Mouse (Mus musculus): ENCODE data around the gene Fopnl.

Fopnl gene

DNA sequence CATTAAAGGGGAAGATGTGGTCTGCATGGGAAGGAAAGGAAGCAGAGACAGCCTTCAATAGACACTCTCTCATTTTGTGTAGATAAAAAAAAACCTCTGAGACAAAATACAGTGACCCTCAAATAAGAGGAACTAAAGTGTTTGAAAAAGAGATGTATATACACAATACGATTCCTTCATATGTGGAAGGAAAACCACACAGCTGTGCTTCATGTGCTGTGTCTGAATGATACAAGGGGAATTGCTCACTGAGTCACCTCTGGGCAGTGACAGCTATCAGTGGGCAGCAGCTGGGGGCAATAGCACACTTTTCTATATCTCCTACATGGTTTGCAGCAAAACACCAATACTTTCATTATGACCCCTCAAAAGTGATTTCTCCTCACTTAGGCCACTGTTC lies 9.8 kb downstream of the Fopnl start:
- DNase-seq (ENCODE audit: low spot score in 2 of 2) = no peak

DNA sequence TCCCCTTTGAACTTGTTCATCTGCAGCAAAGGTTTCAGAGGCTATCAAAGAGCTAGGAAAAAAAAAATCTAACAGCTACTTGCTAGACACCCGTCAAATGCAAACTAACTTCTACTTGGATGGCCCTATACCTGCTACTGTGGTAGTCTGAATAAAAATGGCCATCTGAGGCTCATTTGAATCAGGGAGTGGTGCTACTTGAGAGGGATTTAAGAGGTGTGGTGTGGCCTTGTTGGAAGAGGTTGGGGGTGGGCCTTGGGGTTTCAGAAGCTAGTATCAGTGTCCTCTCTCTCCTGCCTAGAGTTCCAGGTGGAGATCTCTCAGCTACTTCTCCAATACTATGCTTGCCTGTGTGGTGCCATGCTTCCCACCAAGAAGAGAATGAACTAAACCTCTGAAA lies 10.8 kb downstream of the Fopnl start:
- DNase-seq (ENCODE audit: low spot score in 2 of 2) = no peak

DNA sequence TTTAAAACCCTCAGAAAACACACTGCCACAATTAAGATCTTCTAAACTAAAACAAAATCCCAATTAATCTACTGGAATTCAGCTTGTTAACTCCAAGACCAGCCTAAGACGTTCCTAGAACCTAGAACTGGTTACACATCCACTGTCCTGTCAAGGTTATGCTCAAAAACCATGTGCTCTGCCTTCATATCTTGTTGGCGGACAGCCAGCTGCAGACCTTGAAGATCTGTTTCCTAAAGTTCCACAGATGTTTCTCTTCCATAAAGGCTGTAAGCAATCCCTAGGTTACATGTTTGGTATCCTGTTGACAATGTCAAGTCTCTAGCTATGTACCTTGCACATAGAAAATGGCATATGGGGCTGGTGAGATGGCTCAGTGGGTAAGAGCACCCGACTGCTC lies 12.4 kb downstream of the Fopnl start:
- DNase-seq (ENCODE audit: low spot score in 2 of 2) = no peak

DNA sequence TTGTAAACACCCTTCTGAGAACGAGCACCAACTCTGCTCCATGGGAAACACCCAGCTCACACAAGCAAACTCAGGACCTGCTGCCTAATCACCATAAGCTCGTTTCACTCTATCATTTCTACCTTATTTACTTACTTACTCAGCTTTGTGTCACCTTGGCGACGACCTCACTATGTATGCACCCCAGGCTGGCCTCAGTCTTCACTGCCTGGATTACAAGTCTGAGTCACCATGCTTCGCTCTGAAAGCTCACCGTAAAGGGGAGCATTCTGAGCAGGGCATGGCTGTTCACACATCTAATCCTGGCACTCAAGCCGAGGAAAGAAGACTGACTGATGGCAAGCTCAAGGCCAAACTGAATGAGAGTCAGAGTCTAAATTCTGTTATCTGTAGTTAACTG lies 13.5 kb downstream of the Fopnl start:
- DNase-seq (ENCODE audit: low spot score in 2 of 2) = no peak

DNA sequence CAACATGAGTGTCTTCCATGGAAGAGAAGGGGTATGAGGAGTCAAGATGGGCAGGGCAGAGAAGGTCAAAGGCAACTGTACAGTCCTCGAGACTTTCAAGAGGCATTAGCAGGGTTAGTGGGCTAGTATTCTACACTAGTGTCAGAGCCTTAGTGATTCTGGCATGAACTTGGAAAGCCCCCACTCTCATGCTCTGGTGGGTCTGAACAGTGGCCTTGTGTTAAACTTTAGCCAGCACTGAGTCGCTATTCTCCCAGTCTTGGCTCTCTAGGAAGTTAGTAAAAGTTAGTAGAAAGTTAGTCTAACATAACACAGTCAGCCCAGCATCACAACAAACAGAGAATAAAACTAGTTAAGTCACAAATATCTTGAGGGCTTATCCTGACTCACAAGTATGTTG lies 14.1 kb downstream of the Fopnl start:
- DNase-seq (ENCODE audit: low spot score in 2 of 2) = no peak

DNA sequence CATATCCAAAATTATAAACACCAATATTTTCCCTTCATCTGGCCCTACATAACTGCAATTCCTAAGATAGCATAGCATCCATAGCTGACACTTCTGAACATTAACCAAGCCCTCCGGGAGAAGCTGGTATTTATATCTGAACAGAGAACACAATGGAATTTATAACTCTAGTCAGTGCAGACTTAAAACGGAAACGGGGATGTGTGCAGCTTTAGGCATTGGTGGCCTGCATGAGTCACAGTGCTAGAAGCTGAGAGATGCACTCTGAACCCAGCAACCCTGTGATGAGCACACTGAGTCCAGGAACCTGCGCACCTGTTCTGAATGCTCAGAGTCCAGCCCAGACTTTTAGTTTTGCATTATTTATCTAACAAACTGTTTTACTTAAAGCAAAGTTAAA lies 18.7 kb downstream of the Fopnl start:
- DNase-seq (ENCODE audit: low spot score in 2 of 2) = no peak

DNA sequence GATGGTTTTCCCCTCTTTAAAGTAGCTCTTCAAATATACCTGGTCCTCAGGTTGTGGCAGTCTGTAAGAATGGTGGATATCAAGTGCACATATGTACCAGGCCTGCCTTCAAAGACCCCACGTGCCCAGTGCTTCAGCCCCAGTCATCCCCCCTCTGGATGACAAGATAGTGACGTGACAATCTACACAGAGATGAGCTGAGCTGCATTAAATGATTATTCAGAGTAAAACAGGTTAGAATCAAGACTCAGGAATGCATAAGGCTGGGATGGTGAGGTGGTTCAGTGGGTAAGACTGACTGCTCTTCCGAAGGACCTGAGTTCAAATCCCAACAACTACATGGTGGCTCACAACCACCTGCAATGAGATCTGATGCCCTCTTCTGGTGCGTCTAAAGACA lies 19.5 kb downstream of the Fopnl start:
- DNase-seq (ENCODE audit: low spot score in 2 of 2) = no peak

DNA sequence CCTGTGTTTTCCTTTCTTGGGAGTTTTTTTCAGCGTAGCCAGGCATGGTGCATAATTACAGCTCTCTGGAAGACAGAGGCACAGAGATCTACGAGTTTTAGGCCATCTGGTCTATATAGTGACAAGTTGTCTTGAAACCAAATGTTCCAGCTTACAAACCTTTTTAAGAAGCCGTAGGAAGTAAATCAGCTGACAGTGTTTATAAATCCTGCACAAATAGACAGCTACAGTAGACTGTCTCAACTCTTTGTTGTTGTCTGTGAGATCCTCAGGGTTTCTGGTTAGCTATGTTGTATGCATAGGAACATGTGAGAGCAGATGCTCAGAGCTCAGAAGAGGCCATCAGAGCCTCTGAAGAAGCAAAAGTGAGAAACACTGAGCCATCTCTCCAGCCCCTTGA lies 20.1 kb downstream of the Fopnl start:
- DNase-seq (ENCODE audit: low spot score in 2 of 2) = no peak

DNA sequence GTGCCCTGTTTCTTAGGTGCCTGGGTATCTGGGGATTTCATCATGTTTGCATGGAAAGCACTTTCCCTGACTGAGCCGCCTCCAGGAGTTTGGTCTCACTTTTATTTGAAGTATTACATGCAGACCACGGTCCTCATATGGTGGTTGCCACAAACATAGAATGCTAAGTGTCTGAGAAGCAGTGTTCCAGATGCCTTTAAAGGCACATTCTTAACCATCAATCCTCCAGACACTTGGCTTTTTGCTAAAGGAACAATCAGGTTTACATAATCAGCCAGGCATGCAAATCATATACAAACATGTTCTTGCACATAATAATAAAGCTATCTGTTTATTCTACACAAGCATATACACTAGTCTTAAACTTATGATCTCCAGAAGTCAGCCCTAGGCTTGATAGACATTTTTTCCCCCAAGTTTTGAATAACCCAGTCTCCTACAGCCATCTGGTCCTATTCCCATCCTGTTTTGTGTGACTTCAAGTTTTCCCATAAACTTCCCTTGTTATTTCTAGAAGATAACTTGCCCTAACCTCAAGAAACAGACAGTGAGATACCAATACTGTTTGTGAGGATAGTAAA lies 20.6 kb downstream of the Fopnl start:
- no peak for DNase-seq (ENCODE audit: low spot score in 2 of 2)

DNA sequence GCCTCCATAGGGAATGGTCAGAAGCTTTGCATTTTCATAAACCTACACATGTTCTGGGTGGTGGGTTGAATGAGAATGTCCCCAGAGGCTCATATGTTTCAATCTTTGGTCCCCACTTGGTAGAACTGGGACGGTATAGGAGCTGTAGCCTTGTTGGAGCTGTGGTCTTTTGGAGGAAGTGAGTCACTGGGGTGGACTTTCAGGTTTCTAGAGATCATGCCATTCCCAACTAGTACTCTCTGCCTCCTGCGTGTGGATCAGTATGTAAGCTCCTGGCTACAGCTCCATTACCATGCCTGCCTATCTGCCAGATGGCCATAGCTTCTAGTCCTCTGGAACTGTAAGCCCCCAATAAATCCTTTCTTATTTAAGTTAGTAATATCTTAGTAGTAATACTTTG lies 21.9 kb downstream of the Fopnl start:
- DNase-seq (ENCODE audit: low spot score in 2 of 2) = no peak

DNA sequence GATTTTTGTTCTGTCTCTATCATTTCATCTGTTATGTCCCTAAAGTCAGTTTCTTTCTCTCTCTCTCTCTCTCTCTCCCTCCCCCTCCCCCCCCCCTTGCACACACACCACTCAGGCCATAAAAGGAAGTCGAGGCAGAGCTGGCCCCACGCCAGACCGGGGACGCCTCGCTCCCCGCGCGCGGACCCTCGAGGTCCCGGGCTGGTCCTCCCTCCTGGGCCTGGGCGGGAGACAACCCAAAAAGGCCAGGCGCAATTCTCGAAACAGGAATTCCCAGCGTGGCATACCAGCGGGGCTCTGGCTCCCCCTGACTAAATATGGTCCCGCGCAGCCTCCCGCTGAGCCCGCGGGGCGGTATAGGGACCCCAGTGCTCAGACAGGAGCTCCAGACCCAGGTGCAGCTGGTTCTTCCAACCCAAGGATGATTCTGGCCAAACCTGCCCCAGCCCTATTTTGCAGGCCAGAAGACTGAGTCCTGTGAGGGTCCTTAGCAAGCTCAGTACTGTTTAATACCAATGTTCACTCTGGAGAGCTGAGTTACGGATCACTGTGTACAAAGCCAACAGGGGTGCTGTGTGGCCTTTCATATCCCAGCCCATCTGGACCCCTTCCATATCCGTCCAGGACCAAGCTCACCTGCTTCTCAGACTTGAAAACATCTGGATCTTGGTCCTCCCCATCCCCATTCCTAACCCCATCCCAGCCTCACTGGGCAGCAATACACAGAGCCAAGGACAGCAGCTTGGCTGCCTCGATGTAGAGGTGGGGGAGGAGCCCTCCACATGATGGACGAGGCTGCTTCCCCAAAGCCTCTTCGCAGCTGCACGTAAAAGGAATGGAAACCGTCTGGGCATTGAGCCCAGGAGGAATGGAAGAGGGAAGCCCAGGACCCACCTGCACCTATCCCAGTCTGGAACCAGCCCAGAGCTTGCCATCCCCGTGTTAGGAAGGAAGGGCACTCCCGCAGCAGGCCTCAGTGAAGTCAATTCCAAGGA lies 24.7 kb downstream of the Fopnl start:
- no peak for DNase-seq (ENCODE audit: low spot score in 2 of 2)

DNA sequence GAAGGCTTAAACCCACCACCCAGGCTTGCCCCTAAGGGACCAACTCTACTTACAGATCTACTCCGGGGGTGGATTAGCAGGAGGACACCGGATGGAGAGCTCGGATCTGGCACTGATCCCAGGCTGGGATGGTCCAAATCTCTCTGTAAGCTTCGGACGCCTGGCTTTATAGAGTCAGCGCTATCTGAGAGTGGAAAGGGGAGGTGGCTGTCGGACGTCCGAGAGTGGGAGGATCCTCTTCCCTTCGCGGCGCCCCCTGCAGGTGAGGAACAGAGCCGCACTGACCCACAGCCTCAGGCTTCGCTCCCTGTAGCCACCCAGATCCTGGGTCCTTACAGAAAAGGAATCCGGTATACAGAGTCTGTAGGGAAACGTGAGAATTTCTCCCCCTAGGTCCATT lies 26.0 kb downstream of the Fopnl start, which contains the start of gene Myh11:
TSS of gene Myh11 (minus strand) at position 150 of the 400 bp plus-strand sequence.
- no peak for DNase-seq (ENCODE audit: low spot score in 2 of 2)

DNA sequence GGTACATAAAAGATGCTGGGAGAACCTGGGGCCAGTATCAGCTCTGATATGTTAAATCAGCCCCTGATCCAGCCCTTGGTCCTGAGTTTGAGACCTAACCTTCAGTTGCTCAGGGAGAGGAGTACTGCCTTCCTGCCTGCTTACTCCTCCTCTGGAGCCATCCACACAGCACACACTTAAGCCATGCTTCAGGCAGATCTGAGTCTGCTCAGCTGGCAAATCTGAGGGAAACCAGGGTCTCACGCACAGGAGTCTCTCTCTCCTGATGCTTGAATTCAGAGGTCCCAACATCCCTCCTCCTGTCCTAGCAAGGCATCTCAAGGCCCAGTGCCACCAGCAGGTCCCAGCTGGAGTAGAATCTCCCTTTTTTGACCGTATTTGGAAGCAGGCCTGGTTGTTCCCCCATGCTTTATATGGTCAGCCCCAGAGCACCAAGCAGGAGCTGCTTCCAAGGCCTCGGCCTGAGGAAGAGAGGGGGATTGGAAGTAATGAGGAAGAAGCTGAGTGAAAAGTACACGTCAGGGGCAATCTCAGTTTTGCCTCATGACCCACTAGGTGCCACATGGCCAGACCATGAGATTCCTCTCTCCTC lies 44.7 kb downstream of the Fopnl start:
- no peak for DNase-seq (ENCODE audit: low spot score in 2 of 2)

DNA sequence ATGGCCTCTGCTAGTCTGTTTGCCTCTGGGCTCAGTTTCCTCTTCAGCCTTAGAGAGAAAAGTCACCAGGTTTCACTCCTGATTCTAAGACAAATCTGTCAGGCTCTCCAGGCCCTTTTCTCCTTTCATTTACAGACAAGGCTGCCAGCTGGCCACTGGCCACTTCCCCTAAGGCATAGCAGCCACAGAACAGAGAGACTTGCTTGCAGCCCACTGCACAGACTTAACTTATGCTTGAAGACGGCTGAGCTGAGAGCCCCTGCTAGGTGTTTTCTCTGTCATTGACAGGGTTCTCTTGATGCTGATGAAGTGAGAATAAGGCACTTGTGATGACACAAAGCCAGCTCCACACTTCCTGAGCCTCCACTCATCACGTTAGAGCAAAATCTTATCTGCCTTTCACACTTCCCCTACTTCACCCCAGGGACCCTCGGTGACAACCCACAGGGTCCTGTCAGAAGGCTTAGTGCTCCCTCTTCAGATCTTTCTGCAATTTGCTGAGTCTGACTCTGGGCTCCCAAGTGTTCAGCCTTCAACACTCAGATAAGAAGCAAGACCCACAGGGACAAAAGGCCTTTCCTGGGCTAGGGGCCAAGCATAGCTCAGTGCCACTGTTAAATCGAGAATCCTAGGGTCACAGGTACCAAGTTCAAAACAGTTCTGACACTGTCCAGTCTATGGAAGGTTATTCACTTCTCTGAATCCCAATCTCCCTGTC lies 51.8 kb downstream of the Fopnl start:
- DNase-seq (ENCODE audit: low spot score in 2 of 2) = no peak

DNA sequence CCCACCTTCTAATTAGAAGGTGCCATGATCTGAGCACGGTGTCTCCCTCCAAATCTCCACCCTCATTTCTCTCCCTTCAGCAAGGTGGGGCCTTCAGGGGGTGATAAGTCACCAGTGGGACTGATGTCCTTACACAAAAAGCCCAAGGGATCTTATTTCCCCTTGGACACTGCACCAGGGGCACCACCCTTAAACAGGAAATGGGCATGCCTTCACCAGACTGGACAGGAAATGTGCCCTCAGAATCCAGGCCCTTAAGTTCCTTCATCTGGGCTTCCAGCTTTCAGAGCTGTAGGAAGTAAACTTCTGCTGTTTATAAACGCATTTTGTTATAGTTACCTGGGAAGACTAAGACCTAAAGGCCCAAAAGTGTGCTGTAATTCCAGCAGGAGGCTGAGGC lies 52.7 kb downstream of the Fopnl start:
- DNase-seq (ENCODE audit: low spot score in 2 of 2) = no peak

DNA sequence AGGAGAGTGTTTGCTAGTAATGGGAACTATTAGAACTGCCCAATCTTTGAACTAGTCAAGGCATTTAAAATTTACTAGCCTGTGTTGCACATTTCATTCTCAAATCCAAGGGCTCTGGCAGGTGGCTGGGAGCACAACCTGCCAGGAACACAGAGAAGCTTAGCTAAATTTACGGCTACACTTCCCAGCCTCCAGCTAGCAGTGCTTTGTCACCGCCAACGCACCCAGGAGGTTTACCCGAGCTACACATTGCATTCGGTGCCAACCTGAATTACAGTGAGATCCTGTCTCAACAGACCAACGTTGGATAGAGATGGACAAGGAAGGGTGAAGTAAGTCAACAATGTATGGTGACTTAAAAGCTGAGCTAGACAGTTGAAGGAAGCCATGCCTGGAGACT lies 54.0 kb downstream of the Fopnl start:
- DNase-seq (ENCODE audit: low spot score in 2 of 2) = no peak

DNA sequence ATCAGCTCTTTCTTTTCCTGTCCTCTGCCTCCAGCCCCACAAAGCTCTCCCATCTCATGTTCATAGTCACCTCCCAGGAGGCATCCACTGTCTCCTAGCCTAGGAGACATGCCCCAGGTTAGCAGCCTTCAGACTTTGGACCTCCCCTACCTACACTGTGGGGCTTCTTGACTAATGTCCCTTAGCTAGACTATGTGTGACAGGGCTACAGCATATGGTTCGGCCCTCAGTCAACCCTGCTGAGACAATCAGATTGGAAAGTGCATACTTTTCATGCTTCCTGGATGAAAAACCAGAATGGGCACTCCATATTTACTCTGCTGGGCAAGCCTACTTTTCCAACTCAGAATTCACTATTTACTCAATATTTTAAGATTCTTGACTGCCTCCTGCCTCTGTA lies 54.8 kb downstream of the Fopnl start:
- no peak for DNase-seq (ENCODE audit: low spot score in 2 of 2)

DNA sequence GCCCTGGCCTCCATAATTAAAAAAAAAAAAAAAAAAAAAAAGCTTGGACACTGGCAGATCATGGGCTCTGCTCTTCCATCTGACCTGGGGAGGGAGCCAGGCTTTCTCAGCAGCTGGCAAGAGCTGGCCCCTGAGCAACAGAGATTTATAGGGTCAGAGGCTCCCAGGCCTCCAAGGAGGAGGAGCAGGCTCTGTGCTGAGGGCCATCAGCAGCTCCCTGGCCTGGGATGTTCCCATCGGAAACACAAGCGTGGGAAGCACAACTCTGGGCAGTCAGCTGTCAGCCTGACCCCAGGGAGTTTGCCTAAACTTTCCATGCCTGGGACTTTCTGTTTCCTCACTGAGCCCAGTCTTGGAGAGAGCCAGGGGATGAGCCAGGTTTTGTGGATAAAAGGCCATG lies 58.3 kb downstream of the Fopnl start:
- no peak for DNase-seq (ENCODE audit: low spot score in 2 of 2)

DNA sequence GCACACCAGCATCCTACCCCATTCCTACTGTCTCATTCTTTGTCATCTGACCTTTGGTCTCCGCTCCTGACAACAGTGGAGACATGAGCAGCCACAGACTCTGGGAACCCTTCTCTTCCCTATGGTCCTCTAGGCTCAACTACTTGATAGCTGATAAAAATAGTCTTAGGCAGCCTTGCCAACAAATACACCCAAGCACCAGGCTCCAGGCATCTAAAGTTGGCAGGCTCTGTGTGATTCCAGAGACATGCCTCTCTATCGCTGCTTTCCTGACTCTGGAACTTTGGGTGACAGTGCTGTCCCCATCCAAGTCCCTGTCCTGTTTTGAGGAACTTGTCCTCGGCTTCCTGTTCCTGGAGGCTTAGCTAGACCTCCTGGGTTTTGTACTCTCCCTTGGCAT lies 63.6 kb downstream of the Fopnl start:
- DNase-seq (ENCODE audit: low spot score in 2 of 2) = no peak

DNA sequence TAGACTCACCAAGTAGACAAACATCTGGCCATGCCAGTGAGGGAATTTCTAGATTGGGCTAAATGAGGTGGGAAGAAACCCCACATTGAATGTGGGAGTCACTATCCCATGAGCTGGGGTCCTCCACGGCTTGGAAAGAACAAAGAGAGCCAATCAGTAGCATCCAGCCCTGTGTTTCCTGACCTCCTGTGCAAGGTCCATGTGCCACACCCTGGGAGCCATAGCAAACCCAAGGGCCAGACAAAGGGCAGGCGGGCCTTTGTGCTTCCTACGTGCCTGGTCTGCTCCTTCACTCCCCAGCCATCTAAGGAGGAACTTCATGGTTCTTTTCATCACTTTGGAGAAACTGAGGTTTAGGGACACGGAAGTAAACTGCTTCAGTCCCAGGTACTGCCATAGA lies 64.3 kb downstream of the Fopnl start:
- DNase-seq (ENCODE audit: low spot score in 2 of 2) = no peak

DNA sequence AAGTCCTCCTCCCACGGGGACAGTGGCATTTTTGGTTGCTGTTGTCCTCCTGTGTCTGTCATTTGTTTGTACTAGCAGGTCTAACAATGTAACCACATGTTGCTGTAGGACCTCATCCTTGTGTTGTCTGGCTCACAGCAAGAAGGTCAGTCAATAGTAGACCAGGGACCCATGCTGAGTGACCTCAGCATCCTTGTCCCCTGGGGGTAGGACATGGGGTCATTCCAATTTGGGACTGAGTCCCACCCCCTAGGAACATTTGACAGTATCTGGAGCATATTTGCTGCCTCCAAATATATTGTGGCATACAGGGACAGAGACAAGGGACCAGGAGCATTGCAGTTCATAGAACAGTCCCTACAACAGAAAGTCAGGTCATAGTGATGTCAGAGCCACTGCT lies 67.3 kb downstream of the Fopnl start:
- DNase-seq (ENCODE audit: low spot score in 2 of 2) = no peak

Measured in frontal cortex, postnatal 25 days (tissue).